Mouse (Mus musculus) midbrain, embryonic 14.5 days (tissue): Measurements from ENCODE around the gene Clip2. TPM values are rescaled to one million over a fixed set of nuclear protein-coding genes. Genes with fewer than 3 reads are reported as not detected.

Source experiments
- ATAC-seq: fragments of 200-750 bp; cut with Nextera tagmentation; 2 replicates; pipeline ENCODE4 v1.8.0; 2017; ENCODE audit warnings: moderate number of reproducible peaks, moderate library complexity; ENCODE audit not compliant: low FRiP score, low TSS enrichment
- DNase-seq: peaks from one replicate; pipeline ENCODE4 v3.0.0-alpha.2; 2015
- H3K27ac ChIP-seq: fragments of 300-500 bp; sonication (generic); replicated peaks from 2 replicates; pipeline ENCODE4 v1.5.1; 2014; ENCODE audit warnings: mild to moderate bottlenecking, low read depth, low read length, moderate library complexity
- H3K27me3 ChIP-seq: fragments of 300-500 bp; sonication (generic); 2 replicates; pipeline ENCODE4 v1.6.1; 2014; ENCODE audit warnings: low read length, control low read depth, mixed read lengths; ENCODE audit not compliant: control insufficient read depth, insufficient read depth
- H3K36me3 ChIP-seq: fragments of 300-500 bp; sonication (generic); 2 replicates; pipeline ENCODE4 v1.6.1; 2014; ENCODE audit warnings: low read length, control low read depth; ENCODE audit not compliant: control insufficient read depth, insufficient read depth
- H3K4me1 ChIP-seq: fragments of 300-500 bp; sonication (generic); 2 replicates; pipeline ENCODE4 v1.6.1; 2014; ENCODE audit warnings: mild to moderate bottlenecking, antibody characterized with exemption, low read length, control low read depth; ENCODE audit not compliant: control insufficient read depth, insufficient read depth
- H3K4me2 ChIP-seq: fragments of 300-500 bp; sonication (generic); 2 replicates; pipeline ENCODE4 v1.6.1; 2014; ENCODE audit warnings: mild to moderate bottlenecking, low read length, moderate library complexity
- H3K4me3 ChIP-seq: fragments of 300-500 bp; sonication (generic); replicated peaks from 2 replicates; pipeline ENCODE4 v1.5.1; 2014; ENCODE audit warnings: low read depth, low read length
- H3K9ac ChIP-seq: fragments of 300-500 bp; sonication (generic); replicated peaks from 2 replicates; pipeline ENCODE4 v1.6.1; 2014; ENCODE audit warnings: mild to moderate bottlenecking, low read length, moderate library complexity
- H3K9me3 ChIP-seq: fragments of 300-500 bp; sonication (generic); 2 replicates; pipeline ENCODE4 v1.6.1; 2016; ENCODE audit warnings: low read length, control low read depth, mixed read lengths; ENCODE audit not compliant: control insufficient read depth
- WGBS: fragments of 180-500 bp; shearing (Covaris S2); extraction: QIAGEN DNeasy Blood & Tissue Kit; methylation state at CpG from one replicate; pipeline ENCODE4 v1.1.7; 2014; 5-methylcytosine and 5-hydroxymethylcytosine counted together
- polyA plus RNA-seq: library from polyadenylated mRNA; unstranded; fragments of >200 nt; fragmentation: Nextera tagmentation; extraction: Ambion mirVana; gene quantifications from 2 replicates; pipeline ENCODE4 v1.2.1, GENCODE M21; 2014

Clip2 gene
- polyA plus RNA-seq, 1 experiment from 2014 or later, result 18.2 TPM

- no peaks in the 10 kb centered on the region for H3K27me3 ChIP-seq
- H3K4me3 ChIP-seq, result peak overlapping the region; percentile 72
- peak overlapping the region; percentile 76 for H3K4me2 ChIP-seq
- WGBS, result 7% methylated on average over 30 of the region's 30 CpGs
- H3K4me1 ChIP-seq, result peaks cover 6% of the 10 kb centered on the region; the same call in 1 of the 2 replicates
- ATAC-seq (peak; percentile 92), DNase-seq (peak; percentile 99)
- no peaks in the 10 kb centered on the region for H3K9me3 ChIP-seq
- no peak overlapping the region for H3K27ac ChIP-seq
- peak overlapping the region; percentile 58 for H3K9ac ChIP-seq
- peaks cover 8% of the 10 kb centered on the region; the same call in 1 of the 2 replicates for H3K36me3 ChIP-seq
Observed at GRCm38 (mm10) chr5:134582221-134582907, 30.1 kb upstream of the Clip2 start.

GRCm38 (mm10) chr5:134581146-134581545 lies 28.9 kb upstream of the Clip2 start, which contains the start of gene Rfc2:
Rfc2 (plus strand) TSS chr5:134581366.
- DNase-seq (no peak), ATAC-seq (no peak)
- H3K27me3 ChIP-seq, result no peaks in the 10 kb centered on the region
- peaks cover 6% of the 10 kb centered on the region; the same call in 1 of the 2 replicates for H3K4me1 ChIP-seq
- no peak within 1 kb of the TSS for H3K4me2 ChIP-seq
- H3K27ac ChIP-seq, result no peak within 1 kb of the TSS
- no peaks in the 10 kb centered on the region for H3K36me3 ChIP-seq
- no peaks in the 10 kb centered on the region for H3K9me3 ChIP-seq
- H3K9ac ChIP-seq, result no peak within 1 kb of the TSS
- WGBS, result 82% methylated on average over 5 of the region's 5 CpGs
- no peak within 1 kb of the TSS for H3K4me3 ChIP-seq

GRCm38 (mm10) chr5:134579135-134579534 lies 26.9 kb upstream of the Clip2 start:
- ATAC-seq (no peak), DNase-seq (no peak)
- H3K27ac ChIP-seq, result no peak overlapping the region
- no peaks in the 10 kb centered on the region for H3K36me3 ChIP-seq
- H3K4me2 ChIP-seq, result no peak overlapping the region
- no peak overlapping the region for H3K9ac ChIP-seq
- WGBS, result 54% methylated on average over 3 of the region's 3 CpGs
- H3K4me3 ChIP-seq, result no peak overlapping the region
- H3K9me3 ChIP-seq, result no peaks in the 10 kb centered on the region
- no peaks in the 10 kb centered on the region for H3K27me3 ChIP-seq
- H3K4me1 ChIP-seq, result peaks cover 6% of the 10 kb centered on the region; the same call in 1 of the 2 replicates

GRCm38 (mm10) chr5:134577534-134577933 lies 25.3 kb upstream of the Clip2 start:
- Histone ChIP-seq H3K36me3 (no peaks in the 10 kb centered on the region), H3K9ac (no peak overlapping the region), H3K27ac (no peak overlapping the region), H3K4me2 (no peak overlapping the region), H3K9me3 (no peaks in the 10 kb centered on the region), H3K4me1 (peaks cover 1% of the 10 kb centered on the region), H3K27me3 (no peaks in the 10 kb centered on the region), H3K4me3 (no peak overlapping the region)
- WGBS, result 90% methylated on average over 7 of the region's 7 CpGs
- DNase-seq, result no peak
- ATAC-seq, result no peak

GRCm38 (mm10) chr5:134576517-134577220 lies 24.4 kb upstream of the Clip2 start:
- H3K27ac ChIP-seq, result no peak overlapping the region

GRCm38 (mm10) chr5:134575833-134576232 lies 23.6 kb upstream of the Clip2 start:
- Histone ChIP-seq H3K36me3 (no peaks in the 10 kb centered on the region), H3K4me2 (no peak overlapping the region), H3K27me3 (no peaks in the 10 kb centered on the region), H3K9me3 (no peaks in the 10 kb centered on the region), H3K4me3 (no peak overlapping the region), H3K9ac (no peak overlapping the region), H3K27ac (no peak overlapping the region), H3K4me1 (peaks cover 7% of the 10 kb centered on the region)
- DNase-seq, result no peak
- 97% methylated on average over 5 of the region's 5 CpGs for WGBS
- no peak for ATAC-seq

More at GRCm38 (mm10) chr5:134576517-134577220, 24.4 kb upstream of the Clip2 start:
- Histone ChIP-seq H3K4me1 (peaks cover 7% of the 10 kb centered on the region), H3K4me3 (no peak overlapping the region), H3K4me2 (no peak overlapping the region), H3K27me3 (no peaks in the 10 kb centered on the region), H3K9me3 (no peaks in the 10 kb centered on the region), H3K36me3 (no peaks in the 10 kb centered on the region), H3K9ac (no peak overlapping the region)
- ATAC-seq (no peak), DNase-seq (no peak)
- 77% methylated on average over 14 of the region's 14 CpGs for WGBS

GRCm38 (mm10) chr5:134572508-134573214 lies 20.4 kb upstream of the Clip2 start:
- DNase-seq, result peak; percentile 3
- Histone ChIP-seq H3K27me3 (no peaks in the 10 kb centered on the region), H3K4me1 (peaks cover 7% of the 10 kb centered on the region), H3K27ac (peak overlapping the region; percentile 77), H3K4me3 (peak overlapping the region; percentile 46), H3K9me3 (no peaks in the 10 kb centered on the region), H3K4me2 (peak overlapping the region; percentile 77), H3K9ac (no peak overlapping the region; the same call in 1 of the 2 replicates), H3K36me3 (no peaks in the 10 kb centered on the region)
- 47% methylated on average over 10 of the region's 10 CpGs for WGBS
- ATAC-seq, result no peak

GRCm38 (mm10) chr5:134571730-134572507 lies 19.7 kb upstream of the Clip2 start:
- H3K27me3 ChIP-seq, result no peaks in the 10 kb centered on the region
- ATAC-seq, result peak; percentile 58
- H3K4me1 ChIP-seq, result peaks cover 7% of the 10 kb centered on the region
- 1% methylated on average over 23 of the region's 23 CpGs for WGBS
- DNase-seq, result peak; percentile 89
- peak overlapping the region; percentile 52 for H3K9ac ChIP-seq
- peak overlapping the region; percentile 77 for H3K27ac ChIP-seq
- H3K4me2 ChIP-seq, result peak overlapping the region; percentile 77
- no peaks in the 10 kb centered on the region for H3K36me3 ChIP-seq
- peak overlapping the region; percentile 46 for H3K4me3 ChIP-seq
- H3K9me3 ChIP-seq, result no peaks in the 10 kb centered on the region
